Comparison of ENCODE assay signal across 8 mouse cellular contexts in genomic region chr8:126482938-126483337, GRCm38 (mm10). TPM values are rescaled to one million over a fixed set of nuclear protein-coding genes. Genes with fewer than 3 reads are reported as not detected.
DNase-seq lines count a peak whose midpoint lies in the region; ATAC-seq and TF ChIP-seq lines count a peak whose summit lies in the region.

No protein-coding gene starts in this region.

- TF ChIP-seq CTCF in ES-Bruce4 (IDR thresholded peaks at IDR 0.05; ENCODE audit: low read depth, low read length), result peak; percentile 86
- peak; percentile 42; the same call in 1 of the 2 replicates for TF ChIP-seq CTCF in olfactory bulb, adult 2 months (IDR thresholded peaks at IDR 0.05; ENCODE audit: insufficient read depth, low read depth, low read length)

- ATAC-seq in forebrain, embryonic 12.5 days (ENCODE audit: low FRiP score), result 0 out of 2 replicates have a peak, but pooled peaks have one; percentile 41
- peak; percentile 66; the same call in 1 of the 2 replicates for ATAC-seq in lung, embryonic 16.5 days (ENCODE audit: low read depth)

- H3K4me3 ChIP-seq in ES-Bruce4 (ENCODE audit: low read depth, low read length), result no peak overlapping the region
- H3K4me3 ChIP-seq in forebrain, embryonic 12.5 days (replicated peaks), result no peak overlapping the region
- H3K4me3 ChIP-seq in lung, embryonic 16.5 days (ENCODE audit: low read length), result no peak overlapping the region
- H3K4me3 ChIP-seq in olfactory bulb, adult 2 months (ENCODE audit: insufficient read depth, low read depth, low read length), result no peak overlapping the region

- H3K27ac ChIP-seq in ES-Bruce4 (ENCODE audit: insufficient read depth, low read length), result no peak overlapping the region
- H3K27ac ChIP-seq in forebrain, embryonic 12.5 days, result no peak overlapping the region
- no peak overlapping the region for H3K27ac ChIP-seq in lung, embryonic 16.5 days (ENCODE audit: low read length)
- H3K27ac ChIP-seq in olfactory bulb, adult 2 months (ENCODE audit: insufficient read depth, low read depth, low read length), result no peak overlapping the region

- H3K27me3 ChIP-seq in ES-Bruce4 (ENCODE audit: control insufficient read depth, insufficient read depth, low read length, poor library complexity, severe bottlenecking), result no peaks in the 10 kb centered on the region
- H3K27me3 ChIP-seq in forebrain, embryonic 12.5 days, result peaks cover 11% of the 10 kb centered on the region; the same call in 1 of the 2 replicates
- H3K27me3 ChIP-seq in lung, embryonic 16.5 days (ENCODE audit: control insufficient read depth, insufficient read depth, low read depth, low read length), result no peaks in the 10 kb centered on the region; the same call in 1 of the 2 replicates

- no peak overlapping the region for H3K9ac ChIP-seq in ES-Bruce4 (ENCODE audit: low read depth, poor library complexity, severe bottlenecking)
- no peak overlapping the region for H3K9ac ChIP-seq in forebrain, embryonic 12.5 days
- H3K9ac ChIP-seq in lung, embryonic 16.5 days (ENCODE audit: low read length), result no peak overlapping the region

- WGBS in forebrain, embryonic 12.5 days, result 18% methylated on average over 5 of the region's 5 CpGs
- 3% methylated on average over 5 of the region's 5 CpGs for WGBS in lung, embryonic 16.5 days
- WGBS in olfactory bulb, adult 2 months, result 6% methylated on average over 5 of the region's 5 CpGs

- H3K4me1 ChIP-seq in ES-Bruce4 (ENCODE audit: control insufficient read depth, insufficient read depth, low read length), result no peaks in the 10 kb centered on the region
- H3K4me1 ChIP-seq in forebrain, embryonic 12.5 days, result no peaks in the 10 kb centered on the region
- no peaks in the 10 kb centered on the region; the same call in 1 of the 2 replicates for H3K4me1 ChIP-seq in lung, embryonic 16.5 days (replicated peaks; ENCODE audit: control insufficient read depth, insufficient read depth, low read length)
- no peaks in the 10 kb centered on the region for H3K4me1 ChIP-seq in olfactory bulb, adult 2 months (ENCODE audit: control insufficient read depth, insufficient read depth, low read length)

- TF ChIP-seq EP300 in ES-Bruce4 (IDR thresholded peaks at IDR 0.05; ENCODE audit: insufficient read depth, low read depth, low read length), result no peak

- no peaks in the 10 kb centered on the region; the same call in 1 of the 2 replicates for H3K9me3 ChIP-seq in ES-Bruce4 (replicated peaks; ENCODE audit: control insufficient read depth, insufficient read depth, low read length, poor library complexity, severe bottlenecking)
- H3K9me3 ChIP-seq in forebrain, embryonic 12.5 days, result no peaks in the 10 kb centered on the region
- no peaks in the 10 kb centered on the region for H3K9me3 ChIP-seq in lung, embryonic 16.5 days (ENCODE audit: control insufficient read depth, low read length)

- DNase-seq in c-Kit-positive CD71-negative TER-119-negative erythroid progenitor cells, embryonic 14.5 days (ENCODE audit: low read depth), result peak; percentile 64
- DNase-seq in heart, postnatal 4 days, result peak; percentile 85
- peak; percentile 57 to 88 for DNase-seq in layer of hippocampus, adult 18-20 months (ENCODE audit: low spot score in 2 of 2)
- peak; percentile 75 for DNase-seq in thymus, postnatal 25 days

- TF ChIP-seq POLR2A in ES-Bruce4 (IDR thresholded peaks at IDR 0.05; ENCODE audit: insufficient read depth, low read length), result no peak
- no peak for TF ChIP-seq POLR2A in olfactory bulb, adult 2 months (IDR thresholded peaks at IDR 0.05; ENCODE audit: insufficient read depth, low read depth, low read length)

- no peaks in the 10 kb centered on the region for H3K36me3 ChIP-seq in ES-Bruce4 (ENCODE audit: control insufficient read depth, insufficient read depth, low read length, poor library complexity, severe bottlenecking)
- no peaks in the 10 kb centered on the region for H3K36me3 ChIP-seq in forebrain, embryonic 12.5 days (replicated peaks)
- no peaks in the 10 kb centered on the region for H3K36me3 ChIP-seq in lung, embryonic 16.5 days (ENCODE audit: control insufficient read depth, insufficient read depth, low read length)

- no peak overlapping the region for H3K4me2 ChIP-seq in forebrain, embryonic 12.5 days
- H3K4me2 ChIP-seq in lung, embryonic 16.5 days (ENCODE audit: low read depth, low read length), result no peak overlapping the region

RNA-seq across cellular contexts. Expression of gene Tarbp1, which starts 8.1 kb away (rescaled TPM):
- 12.9 and 13.8 TPM in 2 replicates for polyA plus RNA-seq in ES-Bruce4 (2011; ENCODE audit: insufficient read depth, insufficient read length, low read depth, missing spikeins)
- 2.4 and 2.6 TPM in 2 replicates for polyA plus RNA-seq in forebrain, embryonic 12.5 days (2016; fragmentation: Nextera tagmentation; extraction: Ambion mirVana)
- total RNA-seq in heart, postnatal 4 days (2021), result 1 to 10 TPM; 5.0 to 5.9 TPM
- total RNA-seq in layer of hippocampus, adult 18-20 months (2021), result 1 to 10 TPM; 3.9 to 4.2 TPM
- 2.2 and 2.5 TPM in 2 replicates for polyA plus RNA-seq in lung, embryonic 16.5 days (2015; fragmentation: Nextera tagmentation; extraction: Ambion mirVana)
- not detected in 2 replicates for polyA plus RNA-seq in olfactory bulb, adult 2 months (2012; ENCODE audit: insufficient read depth, insufficient read length, low replicate concordance, missing spikeins)
